Mouse (Mus musculus) limb, embryonic 14.5 days (tissue): ENCODE data around the gene Leap2. TPM values are rescaled to one million over a fixed set of nuclear protein-coding genes. Genes with fewer than 3 reads are reported as not detected.

Experiments
- ATAC-seq: fragments of 200-750 bp; cut with Nextera tagmentation; 2 replicates; pipeline ENCODE4 v1.8.0; 2017; ENCODE audit warnings: low read depth, moderate number of reproducible peaks, moderate TSS enrichment; ENCODE audit not compliant: low FRiP score
- DNase-seq: peaks from one replicate; pipeline ENCODE4 v3.0.0-alpha.2; 2015; ENCODE audit warnings: low spot score
- H3K27ac ChIP-seq: fragments of 300-500 bp; sonication (generic); replicated peaks from 2 replicates; pipeline ENCODE4 v1.5.1; 2014; ENCODE audit warnings: low read depth, mild to moderate bottlenecking, low read length, moderate library complexity, mixed read lengths
- H3K27me3 ChIP-seq: fragments of 300-500 bp; sonication (generic); 2 replicates; pipeline ENCODE4 v1.6.1; 2014; ENCODE audit warnings: low read length, mixed read lengths; ENCODE audit not compliant: control insufficient read depth, insufficient read depth
- H3K36me3 ChIP-seq: fragments of 300-500 bp; sonication (generic); 2 replicates; pipeline ENCODE4 v1.6.1; 2014; ENCODE audit warnings: mild to moderate bottlenecking, low read length, moderate library complexity, mixed read lengths; ENCODE audit not compliant: control insufficient read depth, insufficient read depth
- H3K4me1 ChIP-seq: fragments of 300-500 bp; sonication (generic); 2 replicates; pipeline ENCODE4 v1.6.1; 2014; ENCODE audit warnings: antibody characterized with exemption, low read length, mixed read lengths; ENCODE audit not compliant: control insufficient read depth, insufficient read depth
- H3K4me2 ChIP-seq: fragments of 300-500 bp; sonication (generic); replicated peaks from 2 replicates; pipeline ENCODE4 v1.6.1; 2014; ENCODE audit warnings: low read depth, mild to moderate bottlenecking, low read length, moderate library complexity; ENCODE audit not compliant: severe bottlenecking
- H3K4me3 ChIP-seq: fragments of 300-500 bp; sonication (generic); replicated peaks from 2 replicates; pipeline ENCODE4 v1.5.1; 2014; ENCODE audit warnings: low read length
- H3K9ac ChIP-seq: fragments of 300-500 bp; sonication (generic); 2 replicates; pipeline ENCODE4 v1.6.1; 2014; ENCODE audit warnings: mild to moderate bottlenecking, low read depth, low read length, moderate library complexity; ENCODE audit not compliant: severe bottlenecking
- H3K9me3 ChIP-seq: fragments of 300-500 bp; sonication (generic); 2 replicates; pipeline ENCODE4 v1.6.1; 2016; ENCODE audit warnings: low read length; ENCODE audit not compliant: control insufficient read depth
- POLR2A ChIP-seq: fragments of 200-500 bp; IDR thresholded peaks from 2 replicates; pipeline ENCODE4 v1.8.0; 2012; ENCODE audit warnings: inconsistent platforms, mild to moderate bottlenecking, moderate library complexity, borderline replicate concordance; ENCODE audit not compliant: insufficient read depth, insufficient read length; ENCODE audit errors: extremely low read depth
- WGBS: fragments of 180-500 bp; shearing (Covaris S2); extraction: QIAGEN DNeasy Blood & Tissue Kit; methylation state at CpG from one replicate; pipeline ENCODE4 v1.1.7; 2014; 5-methylcytosine and 5-hydroxymethylcytosine counted together
- polyA plus RNA-seq, 2 experiments: library from polyadenylated mRNA; depleted of rRNA in 1 of 2; stranded (reverse) in 1 of 2; unstranded in 1 of 2; fragments of >200 nt; fragmentation: Nextera tagmentation in 1 of 2; extraction: Ambion mirVana in 1 of 2; gene quantifications; 2 replicates each; pipeline versions ENCODE4 v1.2.1 to v1.2.3; 2012 to 2014

The Leap2 gene
- polyA plus RNA-seq, 2 experiments: not detected

DNA sequence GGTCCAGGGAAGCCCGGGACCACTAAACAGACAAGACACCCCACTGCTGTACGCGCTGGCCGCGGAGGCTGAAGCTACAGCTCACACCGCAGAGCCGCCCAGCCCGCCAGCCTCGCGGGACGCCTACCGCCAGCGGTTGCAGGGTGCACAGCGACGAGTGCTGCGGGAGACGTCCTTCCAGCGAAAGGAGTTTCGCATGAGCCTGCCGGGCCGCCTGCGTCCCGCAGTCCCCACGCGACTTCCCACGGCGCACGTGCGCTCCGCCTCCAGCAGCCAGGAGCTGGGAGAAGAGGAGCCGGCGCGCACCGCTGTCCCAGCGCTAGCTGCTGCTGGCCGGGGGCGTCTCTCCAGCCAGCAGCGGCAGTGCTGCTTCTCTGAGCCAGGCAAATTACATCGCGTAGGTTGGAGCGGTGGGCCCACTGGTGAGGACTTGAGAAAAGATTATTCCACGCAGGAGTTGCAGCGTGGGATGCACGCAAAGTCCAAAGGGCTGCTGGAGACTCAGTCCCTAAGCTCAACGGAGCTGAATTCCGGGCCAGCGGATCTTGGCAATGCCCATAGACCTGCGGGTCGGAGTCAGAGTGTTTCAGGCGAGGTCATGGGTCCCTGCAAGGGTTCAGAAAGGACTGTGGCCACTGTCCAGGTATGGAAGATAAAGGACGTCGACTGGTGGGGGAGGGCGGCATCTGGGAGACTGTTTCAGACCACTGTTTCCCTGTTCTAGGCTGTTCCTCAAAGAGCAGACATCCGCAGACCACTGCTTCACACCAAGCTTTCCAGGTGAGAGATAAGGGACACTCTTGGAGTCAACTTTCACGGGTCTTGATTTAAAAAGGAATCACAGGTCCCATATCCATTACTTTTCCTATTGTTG lies 40.8 kb upstream of the Leap2 start:
- 0 out of 2 replicates have a peak overlapping the region, but pooled peaks have one; percentile 21 for H3K9ac ChIP-seq

DNA sequence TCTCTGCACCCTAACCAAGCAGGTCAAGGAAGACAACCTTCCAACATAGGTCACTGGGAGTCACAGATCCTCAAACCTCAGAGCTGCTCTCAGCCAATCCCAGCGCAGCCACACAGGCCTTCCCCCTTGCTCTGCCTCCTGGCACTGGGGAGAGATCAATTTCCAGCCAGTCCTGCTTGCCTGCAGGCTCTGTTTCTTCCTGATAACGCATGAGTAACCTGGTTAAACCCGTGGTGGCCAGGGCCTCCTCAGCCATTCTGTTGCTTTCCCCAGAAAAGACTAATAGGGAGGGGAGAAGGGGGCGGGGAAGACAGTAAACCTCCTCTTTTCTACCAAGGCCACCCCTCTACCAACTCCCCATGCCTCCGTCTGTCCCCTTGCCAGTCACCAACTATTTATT lies 38.8 kb upstream of the Leap2 start:
- Histone ChIP-seq H3K4me2 (no peak overlapping the region), H3K4me3 (no peak overlapping the region), H3K27ac (no peak overlapping the region), H3K4me1 (peaks cover 17% of the 10 kb centered on the region), H3K9ac (no peak overlapping the region), H3K36me3 (peaks cover 8% of the 10 kb centered on the region; the same call in 1 of the 2 replicates), H3K27me3 (peaks cover 47% of the 10 kb centered on the region), H3K9me3 (no peaks in the 10 kb centered on the region)
- ATAC-seq (no peak), DNase-seq (no peak)
- 31% methylated on average over 5 of the region's 5 CpGs for WGBS
- TF ChIP-seq POLR2A: no peak

More for the DNA sequence above, 40.8 kb upstream of the Leap2 start:
- no peaks in the 10 kb centered on the region for H3K9me3 ChIP-seq
- H3K27me3 ChIP-seq: peaks cover 47% of the 10 kb centered on the region
- DNase-seq (no peak), ATAC-seq (no peak)
- H3K4me3 ChIP-seq: peak overlapping the region; percentile 38
- H3K4me2 ChIP-seq: peak overlapping the region; percentile 69
- H3K36me3 ChIP-seq: peaks cover 8% of the 10 kb centered on the region; the same call in 1 of the 2 replicates
- no peak for TF ChIP-seq POLR2A
- 12% methylated on average over 51 of the region's 55 CpGs for WGBS
- peaks cover 11% of the 10 kb centered on the region for H3K4me1 ChIP-seq
- no peak overlapping the region for H3K27ac ChIP-seq

- no peak overlapping the region for H3K4me2 ChIP-seq
- H3K4me3 ChIP-seq: no peak overlapping the region
- ATAC-seq: no peak
- H3K4me1 ChIP-seq: peaks cover 12% of the 10 kb centered on the region
- TF ChIP-seq POLR2A: no peak
- peaks cover 33% of the 10 kb centered on the region for H3K27me3 ChIP-seq
- H3K36me3 ChIP-seq: peaks cover 8% of the 10 kb centered on the region; the same call in 1 of the 2 replicates
- no peak for DNase-seq
- H3K27ac ChIP-seq: no peak overlapping the region
- no peak overlapping the region for H3K9ac ChIP-seq
- no peaks in the 10 kb centered on the region for H3K9me3 ChIP-seq
- WGBS: 83% methylated on average over 3 of the region's 3 CpGs
Measured at GRCm38 (mm10) chr11:53460192-53460591, 37.2 kb upstream of the Leap2 start.

DNA sequence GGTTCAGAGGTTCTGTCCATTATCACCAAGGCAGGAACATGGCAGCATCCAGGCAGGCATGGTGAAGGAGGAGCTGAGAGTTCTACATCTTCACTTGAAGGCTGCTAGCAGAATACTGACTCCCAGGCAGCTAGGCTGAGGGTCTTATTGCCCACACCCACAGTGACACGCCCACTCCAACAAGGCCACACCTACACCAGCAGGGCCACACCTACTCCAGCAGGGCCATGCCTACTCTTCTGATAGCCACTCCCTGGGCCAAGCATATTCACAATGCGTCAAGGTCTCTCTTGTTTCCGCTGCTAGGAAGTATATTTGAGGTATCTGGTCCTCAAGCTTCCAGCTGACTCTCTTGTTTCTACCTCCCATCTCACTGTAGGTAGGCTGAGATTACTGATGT lies 36.0 kb upstream of the Leap2 start:
- Histone ChIP-seq H3K4me2 (no peak overlapping the region), H3K4me1 (peaks cover 12% of the 10 kb centered on the region), H3K9me3 (no peaks in the 10 kb centered on the region), H3K9ac (no peak overlapping the region), H3K4me3 (no peak overlapping the region), H3K27me3 (peaks cover 21% of the 10 kb centered on the region), H3K27ac (no peak overlapping the region), H3K36me3 (no peaks in the 10 kb centered on the region)
- DNase-seq (no peak), ATAC-seq (no peak)
- no peak for TF ChIP-seq POLR2A
- 64% methylated on average over 3 of the region's 3 CpGs for WGBS

DNA sequence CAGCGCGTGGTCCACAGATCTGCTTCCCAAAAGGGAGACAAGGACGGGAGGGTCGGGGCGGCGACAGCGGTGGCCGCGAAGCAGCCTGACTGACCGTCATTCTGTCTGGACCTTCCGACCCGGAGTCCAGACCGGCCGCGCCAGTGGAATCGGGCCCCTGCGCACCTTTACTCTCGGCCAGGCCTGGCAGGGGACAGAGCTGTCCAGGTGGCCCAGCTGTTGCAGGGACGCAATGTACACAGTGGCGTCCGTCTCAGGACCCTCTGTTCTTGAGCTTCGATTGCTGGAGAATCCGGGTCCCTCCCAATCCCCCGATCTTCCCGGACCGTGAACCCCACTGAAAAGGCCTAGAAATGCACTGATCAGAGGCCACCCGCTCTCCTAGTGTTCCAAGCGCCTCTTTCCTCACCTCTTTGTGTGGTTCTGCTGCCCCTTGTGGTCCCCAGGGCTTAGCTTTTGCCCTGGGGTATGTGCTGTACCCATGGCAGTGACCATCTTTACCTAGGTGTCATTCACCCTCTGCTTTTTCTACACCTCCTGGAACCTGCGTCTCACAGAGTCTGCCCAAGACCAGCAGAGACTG lies 34.5 kb upstream of the Leap2 start:
- peaks cover 7% of the 10 kb centered on the region; the same call in 1 of the 2 replicates for H3K4me1 ChIP-seq
- DNase-seq: no peak
- H3K27ac ChIP-seq: no peak overlapping the region
- no peaks in the 10 kb centered on the region for H3K36me3 ChIP-seq
- peak overlapping the region; percentile 87 for H3K4me2 ChIP-seq
- 7% methylated on average over 23 of the region's 29 CpGs for whole genome bisulfite sequencing
- no peak; the same call in 1 of the 2 replicates for ATAC-seq
- no peak for TF ChIP-seq POLR2A
- peaks cover 6% of the 10 kb centered on the region for H3K27me3 ChIP-seq
- no peaks in the 10 kb centered on the region for H3K9me3 ChIP-seq
- H3K9ac ChIP-seq: peak overlapping the region; percentile 68
- peak overlapping the region; percentile 51 for H3K4me3 ChIP-seq
